ENCODE assay signal across 32 mouse cellular contexts in the genomic region with DNA sequence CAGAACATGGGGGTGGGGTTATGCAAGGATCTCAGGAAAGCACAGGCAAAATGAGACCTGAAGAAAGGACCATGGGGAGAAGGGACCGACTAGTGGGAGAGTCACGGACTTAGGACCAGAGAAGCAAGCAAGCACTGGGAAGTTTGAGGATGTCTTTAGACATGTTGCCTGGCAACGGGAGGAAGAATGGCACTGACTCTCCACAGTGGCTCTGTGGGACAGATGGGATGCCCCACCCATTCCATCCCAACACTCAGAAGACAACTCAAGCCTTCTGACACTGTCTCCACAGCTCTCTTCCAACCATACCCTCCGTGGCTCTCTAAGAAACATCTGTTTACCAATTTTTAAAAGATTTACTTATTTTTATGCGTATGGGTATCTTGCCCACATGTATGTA. TPM values are rescaled to one million over a fixed set of nuclear protein-coding genes. Genes with fewer than 3 reads are reported as not detected.
A peak's percentile ranks its signal among the peaks of the same experiment; 100 is the strongest.
DNase-seq lines count a peak whose midpoint lies in the region; ATAC-seq and TF ChIP-seq lines count a peak whose summit lies in the region.
"Had no signal": no experiment of that assay in that cellular context is flagged by ENCODE, and none has a peak within 500 bp of the region (broad histone marks: within the 10 kb centered on the region; RNA-seq: fewer than 3 reads in every experiment).

No protein-coding gene starts in this region.

- H3K9me3 ChIP-seq in G1E (replicated peaks), result no peaks in the 10 kb centered on the region
- H3K9me3 ChIP-seq: embryonic facial prominence, embryonic 10.5 days; embryonic facial prominence, embryonic 13.5 days; forebrain, embryonic 13.5 days; heart, embryonic 10.5 days; heart, embryonic 13.5 days had no signal

- peaks cover 88% of the 10 kb centered on the region for H3K36me3 ChIP-seq in G1E (replicated peaks)
- H3K36me3 ChIP-seq in kidney, adult 2 months (ENCODE audit: control insufficient read depth, insufficient read depth, low read length), result no peaks in the 10 kb centered on the region
- H3K36me3 ChIP-seq: embryonic facial prominence, embryonic 10.5 days; embryonic facial prominence, embryonic 13.5 days; heart, embryonic 10.5 days; heart, embryonic 13.5 days had no signal

- no peak for ATAC-seq in G1E (ENCODE audit: extremely low read depth, insufficient number of reproducible peaks, low FRiP score, poor library complexity, severe bottlenecking)
- ATAC-seq: forebrain, embryonic 13.5 days; forebrain, embryonic 16.5 days; hindbrain, postnatal 0 days; inflammation-experienced regulatory T-cells, adult 6 months; intestine, embryonic 16.5 days; Patski had no signal

- no peak for TF ChIP-seq POLR2A in kidney, adult 2 months (IDR thresholded peaks at IDR 0.05; ENCODE audit: low read depth, low read length)

- H3K4me3 ChIP-seq in G1E (ENCODE audit: low read depth, low read length), result peak overlapping the region; percentile 50; the same call in 1 of the 2 replicates
- H3K4me3 ChIP-seq in kidney, adult 2 months (ENCODE audit: insufficient read depth, low read depth, low read length), result no peak overlapping the region
- H3K4me3 ChIP-seq: embryonic facial prominence, embryonic 10.5 days; embryonic facial prominence, embryonic 13.5 days; erythroblast, embryonic 14.5 days; forebrain, embryonic 13.5 days; heart, adult 2 months; heart, embryonic 10.5 days; heart, embryonic 13.5 days had no signal

- no peaks in the 10 kb centered on the region for H3K27me3 ChIP-seq in G1E (ENCODE audit: insufficient read depth, low read length)
- no peaks in the 10 kb centered on the region for H3K27me3 ChIP-seq in kidney, adult 2 months (replicated peaks; ENCODE audit: control insufficient read depth, insufficient read depth, low read length)
- H3K27me3 ChIP-seq: embryonic facial prominence, embryonic 13.5 days; heart, embryonic 13.5 days; Patski had no signal

- no peak overlapping the region for H3K27ac ChIP-seq in kidney, adult 2 months (ENCODE audit: insufficient read depth, low read depth, low read length)
- H3K27ac ChIP-seq: embryonic facial prominence, embryonic 10.5 days; embryonic facial prominence, embryonic 13.5 days; forebrain, embryonic 13.5 days; heart, adult 2 months; heart, embryonic 10.5 days; heart, embryonic 13.5 days; hindbrain, embryonic 14.5 days; hindbrain, postnatal 0 days had no signal

- DNase-seq in embryo, embryonic 10 days (ENCODE audit: low spot score), result peak; percentile 48
- DNase-seq in embryo, embryonic 10.5 days (ENCODE audit: low spot score), result no peak
- DNase-seq in layer of hippocampus, adult 18-20 months (ENCODE audit: low spot score in 2 of 2), result peak; percentile 26 to 51
- no peak for DNase-seq in layer of hippocampus, adult 9-11 months
- DNase-seq in G1E (ENCODE audit: low spot score), result no peak
- DNase-seq in kidney, adult 2 months, result no peak
- DNase-seq: adrenal gland, adult 2 months; adrenal gland, postnatal 14 days; cerebellum, adult 11-12 months; cerebellum, adult 8-10 months; cerebellum, postnatal 10 days; embryo, embryonic 11 days; gastrocnemius, postnatal 10 days; gastrocnemius, postnatal 36 days; heart, adult 2 months; heart, postnatal 14 days; heart, postnatal 4 days had no signal

- no peak for TF ChIP-seq CTCF in G1E (IDR thresholded peaks at IDR 0.05; ENCODE audit: low read depth, low read length)
- TF ChIP-seq CTCF in kidney, adult 2 months (conservative IDR thresholded peaks at IDR 0.05; ENCODE audit: insufficient read depth, insufficient read length, low read depth, low read length), result no peak

- 77% methylated on average over 5 of the region's 5 CpGs for WGBS in kidney, adult 2 months

- H3K4me1 ChIP-seq in G1E (ENCODE audit: insufficient read depth, low read depth, low read length), result peaks cover 87% of the 10 kb centered on the region
- H3K4me1 ChIP-seq in kidney, adult 2 months (ENCODE audit: control insufficient read depth, insufficient read depth, low read length), result no peaks in the 10 kb centered on the region
- H3K4me1 ChIP-seq: embryonic facial prominence, embryonic 10.5 days; embryonic facial prominence, embryonic 13.5 days; forebrain, embryonic 13.5 days; heart, embryonic 10.5 days had no signal

RNA-seq across cellular contexts. Expression of gene Spn, which starts 4.5 kb away (rescaled TPM):
- under 1 TPM; 0.25 to 0.30 TPM for total RNA-seq in layer of hippocampus, adult 18-20 months (2021)
- total RNA-seq in G1E (2014; fragmentation: Nextera tagmentation) (52.8 and 55.4 TPM in 2 replicates), G1E (2017) (251 and 278 TPM in 2 replicates)
- 81.4 and 90.2 TPM in 2 replicates for polyA plus RNA-seq in G1E (2012)
- polyA plus RNA-seq in kidney, adult 2 months (2012; rRNA removed), result 2.7 and 5.2 TPM in 2 replicates
- polyA plus RNA-seq: hindbrain, embryonic 14.5 days had no signal

RNA-seq across cellular contexts. Expression of gene Qprt, which starts 11.1 kb away (rescaled TPM):
- total RNA-seq in layer of hippocampus, adult 18-20 months (2021), result under 1 TPM; 0.20 to 0.50 TPM
- total RNA-seq in G1E (2014; fragmentation: Nextera tagmentation) (4.5 and 8.0 TPM in 2 replicates), G1E (2017) (2.0 and 3.7 TPM in 2 replicates)
- 1.2 and 1.9 TPM in 2 replicates for polyA plus RNA-seq in G1E (2012)
- polyA plus RNA-seq in kidney, adult 2 months (2012; rRNA removed), result 127 and 137 TPM in 2 replicates
- total RNA-seq: heart, adult 2 months; heart, postnatal 14 days had no signal
- polyA plus RNA-seq: Patski had no signal

RNA-seq across cellular contexts. Expression of gene AI467606, which starts 42.0 kb away (rescaled TPM):
- total RNA-seq in layer of hippocampus, adult 18-20 months (2021), result 1 to 10 TPM in 1 of 2 experiments, under 1 TPM in 1; 0.84 to 1.6 TPM
- 39.5 and 42.1 TPM in 2 replicates for total RNA-seq in G1E (2014; fragmentation: Nextera tagmentation)
- 42.2 and 50.8 TPM in 2 replicates for total RNA-seq in G1E (2017)
- 134 and 143 TPM in 2 replicates for polyA plus RNA-seq in G1E (2012)
- 4.2 and 7.7 TPM in 2 replicates for polyA plus RNA-seq in kidney, adult 2 months (2012; rRNA removed)

RNA-seq across cellular contexts. Expression of gene Zg16, which starts 46.0 kb away (rescaled TPM):
- total RNA-seq in layer of hippocampus, adult 18-20 months (2021), result not detected
- total RNA-seq in G1E (2014; fragmentation: Nextera tagmentation) (2.9 TPM in 1 of 2 replicates, not detected in the other), G1E (2017) (0.17 TPM in 1 of 2 replicates, not detected in the other)
- polyA plus RNA-seq in G1E (2012), result not detected in 2 replicates
- polyA plus RNA-seq in kidney, adult 2 months (2012; rRNA removed), result not detected in 2 replicates
- total RNA-seq: adrenal gland, adult 2 months; adrenal gland, postnatal 14 days; ES-E14; gastrocnemius, adult 18-20 months; gastrocnemius, postnatal 10 days; gastrocnemius, postnatal 36 days; heart, adult 2 months; heart, postnatal 14 days; heart, postnatal 4 days; hindbrain, postnatal 0 days had no signal
- polyA plus RNA-seq: embryonic facial prominence, embryonic 10.5 days; embryonic facial prominence, embryonic 13.5 days; erythroblast, embryonic 14.5 days; forebrain, embryonic 13.5 days; forebrain, embryonic 16.5 days; heart, adult 2 months; heart, embryonic 10.5 days; heart, embryonic 13.5 days; hindbrain, embryonic 11.5 days; hindbrain, embryonic 14.5 days; hindbrain, postnatal 0 days; Patski had no signal

Comparison
In these comparisons a context has a peak if more than half of its experiments do, and no peak if none do; other contexts are left out.
1. DNase-seq: peak in embryo, embryonic 10 days (single experiment) and layer of hippocampus, adult 18-20 months (2 of 2); none in embryo, embryonic 10.5 days (single experiment), layer of hippocampus, adult 9-11 months (single experiment), G1E (single experiment) and kidney, adult 2 months (single experiment).
2. RNA of gene Spn, which starts 4.5 kb away (total RNA-seq): 52.8 to 278 TPM in G1E; 0.25 to 0.30 TPM in layer of hippocampus, adult 18-20 months; every median in the first group is over 10 times any median in the second.
3. RNA of gene AI467606, which starts 42.0 kb away (total RNA-seq): 39.5 to 50.8 TPM in G1E; 0.84 to 1.6 TPM in layer of hippocampus, adult 18-20 months; every median in the first group is over 10 times any median in the second.